Mouse (Mus musculus) intestine, embryonic 14.5 days (tissue): ENCODE measurements at regions not wholly inside any gene's neighbourhood (a gene's known extent, or its start where the extent isn't known, plus 50 kb on each side); places are given as distances from the start of the nearest gene placed in this dataset.
A peak's percentile ranks its signal among the peaks of the same experiment; 100 is the strongest.

Experiments used
- ATAC-seq: fragments of 200-750 bp; cut with Nextera tagmentation; replicated peaks from 2 replicates; pipeline ENCODE4 v1.8.0; 2017; ENCODE audit warnings: low read depth, moderate number of reproducible peaks, moderate TSS enrichment, moderate library complexity; ENCODE audit not compliant: low FRiP score, low TSS enrichment
- DNase-seq: peaks from one replicate; pipeline ENCODE4 v3.0.0-alpha.2; 2018; ENCODE audit warnings: low spot score
- H3K27ac ChIP-seq: fragments of 300-500 bp; sonication (generic); 2 replicates; pipeline ENCODE4 v1.5.1; 2014; ENCODE audit warnings: low read depth, mild to moderate bottlenecking, control low read depth
- H3K27me3 ChIP-seq: fragments of 300-500 bp; sonication (generic); replicated peaks from 2 replicates; pipeline ENCODE4 v1.6.1; 2014; ENCODE audit warnings: low read length, control low read depth; ENCODE audit not compliant: control insufficient read depth, insufficient read depth
- H3K36me3 ChIP-seq: fragments of 300-500 bp; sonication (generic); 2 replicates; pipeline ENCODE4 v1.6.1; 2014; ENCODE audit warnings: low read length, control low read depth; ENCODE audit not compliant: control insufficient read depth, insufficient read depth
- H3K4me1 ChIP-seq: fragments of 300-500 bp; sonication (generic); replicated peaks from 2 replicates; pipeline ENCODE4 v1.6.1; 2014; ENCODE audit warnings: low read length, control low read depth, mixed read lengths; ENCODE audit not compliant: control insufficient read depth, insufficient read depth
- H3K4me2 ChIP-seq: fragments of 300-500 bp; sonication (generic); 2 replicates; pipeline ENCODE4 v1.6.1; 2014; ENCODE audit warnings: low read length
- H3K4me3 ChIP-seq: fragments of 300-500 bp; sonication (generic); 2 replicates; pipeline ENCODE4 v1.5.1; 2014; ENCODE audit warnings: low read depth, low read length, control low read depth, mixed read lengths
- H3K9ac ChIP-seq: fragments of 300-500 bp; sonication (generic); 2 replicates; pipeline ENCODE4 v1.6.1; 2014; ENCODE audit warnings: mild to moderate bottlenecking, low read length
- H3K9me3 ChIP-seq: fragments of 300-500 bp; sonication (generic); 2 replicates; pipeline ENCODE4 v1.6.1; 2016; ENCODE audit warnings: low read length, control low read depth; ENCODE audit not compliant: control insufficient read depth
- WGBS: fragments of 180-500 bp; shearing (Covaris S2); extraction: QIAGEN DNeasy Blood & Tissue Kit; methylation state at CpG from one replicate; pipeline ENCODE4 v1.1.7; 2014; 5-methylcytosine and 5-hydroxymethylcytosine counted together

- no peak overlapping the region for H3K4me2 ChIP-seq
- H3K27me3 ChIP-seq: no peaks in the 10 kb centered on the region
- no peak overlapping the region for H3K4me3 ChIP-seq
- H3K9ac ChIP-seq: no peak overlapping the region
- no peaks in the 10 kb centered on the region for H3K9me3 ChIP-seq
- H3K36me3 ChIP-seq: no peaks in the 10 kb centered on the region
- H3K27ac ChIP-seq: 0 out of 2 replicates have a peak overlapping the region, but pooled peaks have one; percentile 83
- DNase-seq (no peak), ATAC-seq (no peak)
- 86% methylated on average over 7 of the region's 7 CpGs for WGBS
- H3K4me1 ChIP-seq: peaks cover 33% of the 10 kb centered on the region
Observed at GRCm38 (mm10) chr12:79950579-79951112, 162.2 kb downstream of the Zfp36l1 start.

GRCm38 (mm10) chr12:79949101-79949824 is 163.6 kb downstream of the Zfp36l1 start:
- Histone ChIP-seq H3K27ac (peak overlapping the region; percentile 83), H3K36me3 (no peaks in the 10 kb centered on the region), H3K4me3 (no peak overlapping the region), H3K9ac (no peak overlapping the region), H3K9me3 (no peaks in the 10 kb centered on the region), H3K4me2 (no peak overlapping the region), H3K27me3 (no peaks in the 10 kb centered on the region), H3K4me1 (peaks cover 47% of the 10 kb centered on the region)
- peak; percentile 65 for ATAC-seq
- DNase-seq: peak; percentile 84
- 29% methylated on average over 14 of the region's 14 CpGs for WGBS

GRCm38 (mm10) chr12:79947574-79947973 is 165.2 kb downstream of the Zfp36l1 start:
- 84% methylated on average over 4 of the region's 4 CpGs for WGBS
- peaks cover 64% of the 10 kb centered on the region for H3K4me1 ChIP-seq
- no peak overlapping the region for H3K9ac ChIP-seq
- no peak for ATAC-seq
- DNase-seq: no peak
- no peaks in the 10 kb centered on the region for H3K9me3 ChIP-seq
- no peak overlapping the region for H3K4me3 ChIP-seq
- H3K36me3 ChIP-seq: no peaks in the 10 kb centered on the region
- no peaks in the 10 kb centered on the region for H3K27me3 ChIP-seq
- no peak overlapping the region for H3K4me2 ChIP-seq
- H3K27ac ChIP-seq: peak overlapping the region; percentile 83; the same call in 1 of the 2 replicates

- WGBS: 86% methylated on average over 10 of the region's 10 CpGs
- H3K27me3 ChIP-seq: no peaks in the 10 kb centered on the region
- H3K9ac ChIP-seq: no peak overlapping the region
- DNase-seq: no peak
- peaks cover 68% of the 10 kb centered on the region for H3K4me1 ChIP-seq
- H3K4me2 ChIP-seq: no peak overlapping the region
- ATAC-seq: no peak
- peak overlapping the region; percentile 95; the same call in 1 of the 2 replicates for H3K27ac ChIP-seq
- H3K36me3 ChIP-seq: no peaks in the 10 kb centered on the region
- no peak overlapping the region for H3K4me3 ChIP-seq
- no peaks in the 10 kb centered on the region for H3K9me3 ChIP-seq
Observed at GRCm38 (mm10) chr12:79946777-79947176, 166.0 kb downstream of the Zfp36l1 start.

GRCm38 (mm10) chr12:79945899-79946298 is 166.9 kb downstream of the Zfp36l1 start:
- Histone ChIP-seq H3K4me3 (no peak overlapping the region), H3K9me3 (no peaks in the 10 kb centered on the region), H3K27ac (peak overlapping the region; percentile 95), H3K27me3 (no peaks in the 10 kb centered on the region), H3K4me1 (peaks cover 65% of the 10 kb centered on the region), H3K9ac (no peak overlapping the region), H3K4me2 (no peak overlapping the region), H3K36me3 (no peaks in the 10 kb centered on the region)
- ATAC-seq: no peak
- WGBS: 73% methylated on average over 4 of the region's 4 CpGs
- no peak for DNase-seq

GRCm38 (mm10) chr12:79944714-79945493 is 167.9 kb downstream of the Zfp36l1 start:
- H3K4me2 ChIP-seq: no peak overlapping the region
- no peaks in the 10 kb centered on the region for H3K27me3 ChIP-seq
- peak overlapping the region; percentile 95 for H3K27ac ChIP-seq
- H3K9me3 ChIP-seq: no peaks in the 10 kb centered on the region
- WGBS: 4% methylated on average over 6 of the region's 6 CpGs
- peak; percentile 80 for DNase-seq
- ATAC-seq: peak; percentile 86
- H3K9ac ChIP-seq: no peak overlapping the region
- no peaks in the 10 kb centered on the region for H3K36me3 ChIP-seq
- H3K4me1 ChIP-seq: peaks cover 60% of the 10 kb centered on the region
- no peak overlapping the region for H3K4me3 ChIP-seq

GRCm38 (mm10) chr12:79944090-79944489 is 168.7 kb downstream of the Zfp36l1 start:
- H3K27ac ChIP-seq: peak overlapping the region; percentile 95
- no peaks in the 10 kb centered on the region for H3K9me3 ChIP-seq
- peaks cover 59% of the 10 kb centered on the region for H3K4me1 ChIP-seq
- H3K36me3 ChIP-seq: no peaks in the 10 kb centered on the region
- 53% methylated on average over 10 of the region's 10 CpGs for WGBS
- H3K9ac ChIP-seq: no peak overlapping the region
- H3K27me3 ChIP-seq: no peaks in the 10 kb centered on the region
- DNase-seq (no peak), ATAC-seq (no peak)
- no peak overlapping the region for H3K4me3 ChIP-seq
- no peak overlapping the region for H3K4me2 ChIP-seq

GRCm38 (mm10) chr12:79942563-79943131 is 170.2 kb downstream of the Zfp36l1 start:
- Histone ChIP-seq H3K27me3 (no peaks in the 10 kb centered on the region), H3K9ac (no peak overlapping the region), H3K27ac (peak overlapping the region; percentile 43), H3K36me3 (no peaks in the 10 kb centered on the region), H3K4me3 (no peak overlapping the region), H3K4me1 (peaks cover 52% of the 10 kb centered on the region), H3K4me2 (no peak overlapping the region), H3K9me3 (no peaks in the 10 kb centered on the region)
- ATAC-seq (no peak), DNase-seq (no peak)
- 29% methylated on average over 10 of the region's 10 CpGs for WGBS
